Mouse (Mus musculus) brain, embryonic 14.5 days (tissue): ENCODE results near the gene Ncor2.

ENCODE experiments used
- CTCF ChIP-seq: fragments of 200-500 bp; IDR thresholded peaks from 2 replicates; pipeline ENCODE4 v1.5.1; 2012; ENCODE audit warnings: inconsistent platforms, mild to moderate bottlenecking, moderate library complexity, borderline replicate concordance; ENCODE audit not compliant: insufficient read depth, insufficient read length; ENCODE audit errors: extremely low read depth
- POLR2A ChIP-seq: fragments of 200-500 bp; IDR thresholded peaks from 2 replicates; pipeline ENCODE4 v1.6.1; 2012; ENCODE audit warnings: mild to moderate bottlenecking, inconsistent platforms, borderline replicate concordance; ENCODE audit not compliant: poor library complexity, insufficient read depth, insufficient read length, severe bottlenecking; ENCODE audit errors: extremely low read depth

DNA sequence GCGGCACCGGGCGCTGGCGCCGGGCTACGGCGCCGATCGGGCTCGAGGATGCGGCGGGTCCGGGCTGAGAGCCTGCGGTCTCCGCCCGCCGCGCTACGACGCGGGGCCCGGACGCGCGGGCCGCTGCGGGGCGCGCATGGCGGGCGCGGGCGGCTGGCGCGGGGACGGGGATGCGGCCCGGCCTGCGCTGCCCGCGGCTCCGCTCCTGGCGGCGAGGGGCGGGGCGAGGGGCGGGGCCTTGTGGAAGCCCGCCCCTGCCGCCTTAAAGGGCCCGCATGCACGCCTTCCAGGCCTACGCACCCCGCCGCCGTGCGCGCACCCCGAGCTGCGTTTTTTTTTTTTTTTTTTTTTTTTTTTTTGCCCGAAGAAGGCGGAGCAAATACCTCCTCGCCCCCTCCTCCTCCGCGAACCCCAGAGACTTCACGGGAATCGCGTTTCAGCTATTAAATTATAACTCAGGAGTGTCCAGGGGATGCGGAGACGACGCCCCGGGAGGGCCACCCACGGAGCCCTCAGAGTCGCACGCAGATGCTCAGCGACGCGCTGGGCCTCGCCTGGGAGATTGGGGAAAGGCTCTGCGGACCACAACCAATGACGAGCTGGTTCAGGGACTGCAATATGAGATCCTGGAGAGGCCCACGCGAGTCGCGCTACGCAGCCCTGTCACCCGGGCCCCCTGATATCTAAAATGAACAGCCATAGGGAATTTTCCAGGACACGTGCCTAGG, at the start of gene Ncor2:
- no peak for TF ChIP-seq CTCF
- TF ChIP-seq POLR2A = peak; percentile 31; the same call in 1 of the 2 replicates
